Mouse (Mus musculus) lung, embryonic 14.5 days (tissue): ENCODE results near the gene Gm49776. TPM values are rescaled to one million over a fixed set of nuclear protein-coding genes. Genes with fewer than 3 reads are reported as not detected.
"Not testable (repeated sequence)": the region's sequence is repeated elsewhere in the genome, so short reads cannot be mapped to it uniquely, and the experiment has no call there.

Experiments used
- ATAC-seq: fragments of 200-750 bp; cut with Nextera tagmentation; 2 replicates; pipeline ENCODE4 v1.8.0; 2017; ENCODE audit warnings: mild to moderate bottlenecking, moderate TSS enrichment, moderate library complexity; ENCODE audit not compliant: insufficient read depth
- DNase-seq: peaks from one replicate; pipeline ENCODE4 v3.0.0-alpha.2; 2015
- H3K27ac ChIP-seq: fragments of 300-500 bp; sonication (generic); 2 replicates; pipeline ENCODE4 v1.5.1; 2014; ENCODE audit warnings: low read depth, mild to moderate bottlenecking, moderate library complexity
- H3K27me3 ChIP-seq: fragments of 300-500 bp; sonication (generic); 2 replicates; pipeline ENCODE4 v1.6.1; 2014; ENCODE audit warnings: low read length, control low read depth; ENCODE audit not compliant: insufficient read depth
- H3K36me3 ChIP-seq: fragments of 300-500 bp; sonication (generic); 2 replicates; pipeline ENCODE4 v1.6.1; 2014; ENCODE audit warnings: control low read depth; ENCODE audit not compliant: insufficient read depth
- H3K4me1 ChIP-seq: fragments of 300-500 bp; sonication (generic); 2 replicates; pipeline ENCODE4 v1.6.1; 2014; ENCODE audit warnings: antibody characterized with exemption, control low read depth; ENCODE audit not compliant: insufficient read depth
- H3K4me2 ChIP-seq: fragments of 300-500 bp; sonication (generic); 2 replicates; pipeline ENCODE4 v1.6.1; 2014; ENCODE audit warnings: mild to moderate bottlenecking
- H3K4me3 ChIP-seq: fragments of 300-500 bp; sonication (generic); 2 replicates; pipeline ENCODE4 v1.5.1; 2014; ENCODE audit warnings: low read depth, low read length
- H3K9ac ChIP-seq: fragments of 300-500 bp; sonication (generic); 2 replicates; pipeline ENCODE4 v1.6.1; 2014
- H3K9me3 ChIP-seq: fragments of 300-500 bp; sonication (generic); 2 replicates; pipeline ENCODE4 v1.6.1; 2016; ENCODE audit warnings: low read depth, low read length, control low read depth
- CTCF ChIP-seq: IDR thresholded peaks from 2 replicates; pipeline ENCODE4 v1.5.1; 2016; ENCODE audit warnings: antibody characterized with exemption, low read depth
- WGBS: fragments of 180-500 bp; shearing (Covaris S2); extraction: QIAGEN DNeasy Blood & Tissue Kit; methylation state at CpG from one replicate; pipeline ENCODE4 v1.1.7; 2014; 5-methylcytosine and 5-hydroxymethylcytosine counted together
- polyA plus RNA-seq: library from polyadenylated mRNA; unstranded; fragments of >200 nt; fragmentation: Nextera tagmentation; extraction: Ambion mirVana; gene quantifications from 2 replicates; pipeline ENCODE4 v1.2.1, GENCODE M21; 2014

The Gm49776 gene
- 1.5 and 2.5 TPM in 2 replicates for polyA plus RNA-seq

- no peak for TF ChIP-seq CTCF
- Histone ChIP-seq H3K4me2 (no peak within 1 kb of the TSS), H3K27ac (no peak within 1 kb of the TSS), H3K36me3 (peaks cover 95% of the 10 kb centered on the region), H3K9me3 (no peaks in the 10 kb centered on the region), H3K4me3 (no peak within 1 kb of the TSS), H3K27me3 (no peaks in the 10 kb centered on the region), H3K9ac (no peak within 1 kb of the TSS), H3K4me1 (no peaks in the 10 kb centered on the region)
- DNase-seq (no peak), ATAC-seq (no peak)
- 92% methylated on average over 2 of the region's 2 CpGs for WGBS
These were observed at the start of gene Gm49776 for GRCm38 (mm10) chr16:18258221-18258620. Gene Gm49776, minus strand, starts transcription at chr16:18258321.

DNA sequence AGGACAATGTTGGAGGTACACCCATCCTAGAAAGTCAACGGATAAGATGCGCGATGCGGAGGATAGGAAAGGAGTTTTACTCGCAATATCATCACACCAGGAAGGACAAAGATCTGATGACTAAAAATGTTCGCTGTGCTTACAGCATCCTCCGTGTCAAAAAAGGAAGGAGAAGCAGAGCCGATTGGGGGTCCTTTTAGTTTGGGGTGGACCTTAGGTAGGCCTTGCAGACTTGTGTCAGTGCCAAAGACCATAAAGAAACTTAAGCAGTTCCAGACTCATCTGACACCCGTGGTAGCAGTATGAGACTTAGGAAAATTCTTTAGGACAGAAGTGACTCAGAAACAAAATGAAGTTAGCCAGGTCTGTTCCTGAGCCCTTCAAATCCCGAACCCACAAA, 31.5 kb upstream of the Gm49776 start:
- not testable (repeated sequence) for H3K27me3 ChIP-seq, DNase-seq, H3K9me3 ChIP-seq
- 4% methylated on average over 8 of the region's 10 CpGs for WGBS
- Histone ChIP-seq H3K4me2 (peak overlapping the region; percentile 88), H3K9ac (peak overlapping the region; percentile 96), H3K27ac (peak overlapping the region; percentile 63), H3K36me3 (peaks cover 24% of the 10 kb centered on the region), H3K4me1 (peaks cover 12% of the 10 kb centered on the region), H3K4me3 (peak overlapping the region; percentile 95)
- peak; percentile 4 for ATAC-seq

DNA sequence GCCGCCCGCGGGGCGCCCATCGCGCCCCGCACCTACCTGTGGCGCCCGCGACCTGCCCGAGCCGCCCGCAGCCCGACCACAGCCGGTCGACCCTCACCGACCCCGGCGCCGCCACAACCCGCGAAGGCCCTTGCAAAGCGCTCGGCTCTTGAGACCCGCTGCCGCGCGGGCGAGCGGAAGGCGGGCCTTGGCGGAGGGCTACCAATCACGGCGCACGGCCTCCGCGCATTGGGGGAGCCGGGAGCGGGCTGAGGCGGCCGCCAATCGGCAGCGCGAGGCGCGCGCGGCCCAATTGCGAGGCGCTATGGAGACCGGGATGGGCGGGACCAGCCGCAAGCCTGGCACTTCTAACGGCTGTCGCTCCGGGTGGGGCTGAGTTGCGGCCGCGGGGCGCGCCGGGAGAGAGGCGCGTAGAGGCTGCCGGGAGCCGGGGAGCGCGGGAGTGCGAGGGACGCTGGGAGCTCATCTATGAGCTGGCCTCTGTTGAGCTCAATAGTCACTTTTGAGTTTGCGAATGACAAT, 31.0 kb upstream of the Gm49776 start, which contains the start of gene Dgcr8:
TSS of gene Dgcr8 (minus strand) at position 180 of the 522 bp plus-strand sequence.
- peak within 1 kb of the TSS; percentile 88 for H3K4me2 ChIP-seq
- peaks cover 28% of the 10 kb centered on the region for H3K36me3 ChIP-seq
- peak; percentile 100 for DNase-seq
- no peak for TF ChIP-seq CTCF
- under 1% methylated on average over 59 of the region's 71 CpGs for WGBS
- H3K27ac ChIP-seq = peak within 1 kb of the TSS; percentile 94
- no peaks in the 10 kb centered on the region for H3K27me3 ChIP-seq
- H3K9me3 ChIP-seq = no peaks in the 10 kb centered on the region
- peaks cover 12% of the 10 kb centered on the region for H3K4me1 ChIP-seq
- peak within 1 kb of the TSS; percentile 95 for H3K4me3 ChIP-seq
- ATAC-seq = peak; percentile 99
- H3K9ac ChIP-seq = peak within 1 kb of the TSS; percentile 96

GRCm38 (mm10) chr16:18288581-18289061, 30.5 kb upstream of the Gm49776 start:
- peak; percentile 77 for DNase-seq
- ATAC-seq = peak; percentile 91
- Histone ChIP-seq H3K4me1 (peaks cover 12% of the 10 kb centered on the region), H3K4me3 (peak overlapping the region; percentile 95), H3K4me2 (peak overlapping the region; percentile 88), H3K27ac (peak overlapping the region; percentile 94), H3K36me3 (peaks cover 33% of the 10 kb centered on the region), H3K9ac (peak overlapping the region; percentile 96), H3K27me3 (no peaks in the 10 kb centered on the region), H3K9me3 (no peaks in the 10 kb centered on the region)
- WGBS = under 1% methylated on average over 23 of the region's 31 CpGs
- no peak for TF ChIP-seq CTCF

DNA sequence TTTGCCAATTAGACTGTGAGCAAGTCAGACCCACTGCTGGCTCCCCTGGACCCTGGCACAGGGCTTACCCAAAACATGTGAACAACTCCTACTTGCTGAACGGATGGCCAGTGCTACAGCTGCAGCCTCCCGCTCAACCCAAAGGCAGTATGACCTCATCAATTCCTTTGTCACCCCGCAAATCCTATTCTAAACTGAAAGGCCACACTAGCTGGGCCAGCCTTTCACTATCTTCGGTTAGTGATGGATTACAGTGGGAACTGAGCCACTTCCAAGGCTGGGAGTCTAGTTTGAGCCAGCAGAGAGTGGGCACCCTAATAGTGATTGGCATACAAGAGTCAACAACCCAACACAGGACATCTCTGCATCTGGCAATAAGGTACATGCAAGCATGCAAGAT, 30.0 kb upstream of the Gm49776 start:
- DNase-seq (peak; percentile 56), ATAC-seq (no peak)
- Histone ChIP-seq H3K36me3 (peaks cover 38% of the 10 kb centered on the region), H3K9ac (peak overlapping the region; percentile 96), H3K4me3 (peak overlapping the region; percentile 95), H3K9me3 (no peaks in the 10 kb centered on the region), H3K4me1 (peaks cover 12% of the 10 kb centered on the region), H3K27me3 (no peaks in the 10 kb centered on the region), H3K27ac (peak overlapping the region; percentile 94; the same call in 1 of the 2 replicates), H3K4me2 (peak overlapping the region; percentile 88)
- under 1% methylated on average over 4 of the region's 4 CpGs for WGBS
- no peak for TF ChIP-seq CTCF

- DNase-seq (no peak), ATAC-seq (no peak)
- no peak overlapping the region for H3K9ac ChIP-seq
These were observed 17.0 kb upstream of the Gm49776 start for GRCm38 (mm10) chr16:18275166-18275565.

GRCm38 (mm10) chr16:18268182-18268581, 10.1 kb upstream of the Gm49776 start:
- 83% methylated on average over 5 of the region's 5 CpGs for WGBS
- Histone ChIP-seq H3K4me2 (no peak overlapping the region), H3K9me3 (no peaks in the 10 kb centered on the region), H3K36me3 (peaks cover 95% of the 10 kb centered on the region), H3K4me3 (no peak overlapping the region), H3K4me1 (no peaks in the 10 kb centered on the region), H3K27ac (no peak overlapping the region), H3K9ac (no peak overlapping the region), H3K27me3 (no peaks in the 10 kb centered on the region)
- peak; percentile 47 for DNase-seq
- no peak for ATAC-seq
- TF ChIP-seq CTCF = peak; percentile 44

More at GRCm38 (mm10) chr16:18275166-18275565, 17.0 kb upstream of the Gm49776 start:
- Histone ChIP-seq H3K4me1 (no peaks in the 10 kb centered on the region), H3K36me3 (peaks cover 93% of the 10 kb centered on the region), H3K27ac (no peak overlapping the region), H3K4me3 (no peak overlapping the region), H3K27me3 (no peaks in the 10 kb centered on the region), H3K4me2 (no peak overlapping the region), H3K9me3 (no peaks in the 10 kb centered on the region)
- no peak for TF ChIP-seq CTCF
- 72% methylated on average over 2 of the region's 2 CpGs for WGBS
